Mouse (Mus musculus): Measurements from ENCODE around the gene Lmo7.

Gene Lmo7

GRCm38 (mm10) chr14:101837176-101837575, 107.4 kb downstream of the Lmo7 start:
- DNase-seq (ENCODE audit: low spot score in 2 of 2) = no peak

DNA sequence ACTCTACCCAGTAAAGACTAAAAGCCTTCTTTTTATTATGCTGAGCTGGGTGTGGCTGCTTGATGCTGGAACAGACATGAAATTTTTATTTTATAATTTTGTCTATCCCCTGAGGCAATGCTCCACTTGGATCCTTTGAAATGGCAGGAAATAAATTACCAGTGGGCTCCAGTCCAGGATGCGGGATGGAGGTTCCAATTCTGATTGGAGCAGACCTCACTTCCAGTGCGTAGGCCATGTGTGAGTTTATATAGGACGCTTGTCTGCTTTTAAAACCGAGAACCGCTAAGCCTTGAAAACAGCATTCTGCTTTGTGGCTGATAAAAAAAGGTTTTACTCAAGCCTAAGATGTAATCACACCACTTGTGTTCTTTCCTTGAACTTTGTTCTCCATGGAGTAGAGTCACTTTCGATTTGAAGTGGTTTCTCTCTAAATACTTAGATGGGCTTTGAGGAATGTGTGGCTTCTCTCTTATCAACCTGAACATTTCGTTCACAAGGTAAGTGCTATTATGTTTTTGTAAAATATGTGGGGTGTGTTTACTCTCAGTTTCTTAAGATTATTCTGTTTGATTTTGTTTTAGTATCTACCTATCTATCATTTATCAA, 108.6 kb downstream of the Lmo7 start:
- no peak for DNase-seq (ENCODE audit: low spot score in 2 of 2)

- no peak for DNase-seq (ENCODE audit: low spot score in 2 of 2)
These were observed 110.3 kb downstream of the Lmo7 start for GRCm38 (mm10) chr14:101839771-101840731.

GRCm38 (mm10) chr14:101841271-101841670, 111.5 kb downstream of the Lmo7 start:
- DNase-seq (ENCODE audit: low spot score in 2 of 2) = no peak

DNA sequence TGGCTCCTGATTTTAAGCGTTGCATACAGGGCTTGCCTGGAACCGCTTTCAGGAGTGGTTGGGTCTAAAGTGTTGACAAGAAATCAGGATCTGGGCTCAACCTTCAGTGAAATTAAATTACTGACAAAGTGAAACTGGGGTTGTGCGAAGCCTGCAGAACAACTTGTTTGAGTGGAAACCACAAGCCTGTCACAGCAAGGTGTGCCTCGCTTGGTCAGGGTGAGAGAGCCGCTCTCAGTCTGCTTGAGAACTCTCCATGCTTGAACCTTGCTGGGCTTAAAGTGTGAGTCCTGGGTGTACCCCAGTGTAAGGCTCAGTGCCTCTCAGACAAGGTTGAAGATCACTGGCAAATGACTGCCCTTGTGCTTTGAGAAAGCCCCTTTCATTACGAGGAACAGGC, 112.8 kb downstream of the Lmo7 start:
- DNase-seq (ENCODE audit: low spot score in 2 of 2) = no peak

DNA sequence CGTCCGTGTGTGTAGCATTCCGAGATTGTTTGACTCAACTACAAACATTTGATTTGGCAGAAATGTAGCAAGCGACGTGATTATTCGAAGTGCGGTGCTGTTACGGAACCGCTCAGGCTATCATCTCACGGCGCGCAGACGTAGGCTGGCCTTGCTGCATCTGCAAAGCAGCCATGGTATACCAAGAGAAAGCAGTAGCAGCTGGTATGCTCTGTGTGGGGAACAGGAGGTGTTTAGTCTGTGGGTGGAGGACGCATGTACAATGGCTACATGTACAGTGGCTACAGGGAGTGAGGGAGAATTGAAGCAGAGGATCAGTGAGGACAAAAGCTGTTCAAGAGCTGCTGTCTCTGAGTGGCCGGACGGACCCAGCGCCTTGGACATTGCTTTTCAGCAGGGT, 113.7 kb downstream of the Lmo7 start:
- no peak for DNase-seq (ENCODE audit: low spot score in 2 of 2)

- DNase-seq (ENCODE audit: low spot score in 2 of 2) = no peak
These were observed 114.7 kb downstream of the Lmo7 start for GRCm38 (mm10) chr14:101844467-101844866.

- no peak for DNase-seq (ENCODE audit: low spot score in 2 of 2)
These were observed 116.5 kb downstream of the Lmo7 start for GRCm38 (mm10) chr14:101846097-101846882.

- DNase-seq (ENCODE audit: low spot score in 2 of 2) = no peak
These were observed 117.8 kb downstream of the Lmo7 start for GRCm38 (mm10) chr14:101847520-101847919.

- DNase-seq (ENCODE audit: low spot score in 2 of 2) = no peak
These were observed 122.9 kb downstream of the Lmo7 start for GRCm38 (mm10) chr14:101852584-101853195.

- DNase-seq (ENCODE audit: low spot score in 2 of 2) = no peak
These were observed 123.5 kb downstream of the Lmo7 start for GRCm38 (mm10) chr14:101853207-101853606.

DNA sequence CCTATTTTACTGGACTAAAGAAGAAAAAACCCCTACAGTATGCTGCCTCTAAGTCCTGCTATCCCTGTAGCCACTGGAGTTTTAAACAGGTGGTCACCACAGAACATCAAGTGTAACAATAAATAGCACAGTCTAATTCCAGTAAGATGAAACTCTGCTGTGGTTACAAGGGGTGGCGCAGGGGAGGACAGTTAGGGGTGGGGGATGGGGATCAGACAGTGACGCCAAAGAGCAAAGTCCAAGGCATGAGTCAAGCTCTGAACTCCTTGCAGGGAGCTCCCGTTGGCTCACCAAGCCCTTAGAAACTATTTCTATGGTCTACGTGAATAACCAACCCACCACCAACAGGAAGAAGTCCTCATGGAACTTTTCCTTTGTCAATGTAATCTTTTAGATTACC, 124.0 kb downstream of the Lmo7 start:
- no peak for DNase-seq (ENCODE audit: low spot score in 2 of 2)

GRCm38 (mm10) chr14:101854226-101854625, 124.5 kb downstream of the Lmo7 start:
- DNase-seq (ENCODE audit: low spot score in 2 of 2) = no peak

DNA sequence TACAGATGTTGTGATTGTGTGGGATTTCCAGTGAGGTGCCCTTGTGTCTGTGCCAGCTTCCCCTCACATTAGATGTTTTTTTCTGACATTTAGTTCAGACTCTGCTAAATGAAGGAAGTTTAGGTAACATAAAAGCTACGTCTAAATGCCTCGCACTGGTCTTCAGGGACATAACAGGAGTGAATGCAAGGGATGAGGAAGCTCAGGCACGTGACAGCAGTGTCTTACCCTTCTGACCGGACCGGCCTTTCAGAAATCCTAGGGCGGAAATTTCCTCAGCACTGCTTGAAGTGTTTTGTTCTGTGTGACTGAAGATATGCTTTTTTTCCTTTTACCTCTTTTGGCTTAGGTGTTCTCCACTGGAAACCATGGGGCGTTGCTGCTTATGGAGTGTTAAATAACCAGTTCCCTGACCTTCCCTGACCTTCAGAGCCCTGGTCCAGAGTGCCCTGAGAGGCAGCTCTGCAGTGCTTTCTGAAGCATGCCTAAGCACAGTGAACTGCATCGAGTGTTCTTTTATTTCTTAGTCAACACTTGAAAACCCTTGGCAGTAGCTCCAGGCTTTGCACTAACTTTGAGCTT, 129.6 kb downstream of the Lmo7 start:
- DNase-seq (ENCODE audit: low spot score in 2 of 2) = no peak

- DNase-seq (ENCODE audit: low spot score in 2 of 2) = no peak
These were observed 132.3 kb downstream of the Lmo7 start for GRCm38 (mm10) chr14:101862088-101862487.

- DNase-seq (ENCODE audit: low spot score in 2 of 2) = no peak
These were observed 137.4 kb downstream of the Lmo7 start for GRCm38 (mm10) chr14:101867071-101867733.

DNA sequence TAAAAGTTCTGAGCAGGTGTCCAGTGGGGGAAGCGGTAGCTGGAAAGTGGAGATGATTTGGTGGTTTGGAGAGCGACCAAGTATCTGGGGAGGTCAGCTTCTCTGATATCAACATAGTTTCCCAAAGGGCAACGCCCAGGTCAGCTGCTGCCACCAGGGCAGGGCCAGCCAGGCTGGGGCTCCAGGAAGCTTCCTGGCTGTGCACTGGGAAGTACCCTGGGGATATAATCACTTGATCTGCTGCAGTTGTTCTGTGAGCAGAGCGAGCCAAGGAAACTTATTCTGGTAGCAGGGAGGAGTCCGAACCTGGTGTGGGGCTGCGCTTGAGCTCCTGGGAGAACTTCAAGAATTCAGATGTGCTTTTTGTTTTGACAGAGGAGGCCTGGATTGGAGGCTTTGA, 139.4 kb downstream of the Lmo7 start:
- DNase-seq (ENCODE audit: low spot score in 2 of 2) = no peak

DNA sequence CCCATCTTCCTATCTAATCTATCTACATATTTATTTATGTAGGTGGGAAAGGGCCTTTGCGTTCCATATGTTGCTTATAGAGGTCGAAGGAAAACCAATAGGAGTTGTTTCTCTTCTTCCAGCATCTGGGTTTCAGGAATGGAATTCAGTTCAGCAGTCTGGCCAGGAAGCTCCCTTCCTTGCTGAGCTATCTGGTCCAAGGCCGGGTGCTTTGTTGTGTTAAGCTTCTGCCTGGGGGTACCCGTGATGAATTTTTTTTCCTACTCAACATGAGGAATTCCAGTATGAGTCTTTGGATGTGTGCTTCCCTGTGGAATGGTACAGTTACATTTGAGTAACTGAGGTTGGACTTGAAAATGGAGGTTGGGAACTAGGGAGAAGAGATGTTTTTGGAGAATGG, 139.9 kb downstream of the Lmo7 start:
- no peak for DNase-seq (ENCODE audit: low spot score in 2 of 2)

DNA sequence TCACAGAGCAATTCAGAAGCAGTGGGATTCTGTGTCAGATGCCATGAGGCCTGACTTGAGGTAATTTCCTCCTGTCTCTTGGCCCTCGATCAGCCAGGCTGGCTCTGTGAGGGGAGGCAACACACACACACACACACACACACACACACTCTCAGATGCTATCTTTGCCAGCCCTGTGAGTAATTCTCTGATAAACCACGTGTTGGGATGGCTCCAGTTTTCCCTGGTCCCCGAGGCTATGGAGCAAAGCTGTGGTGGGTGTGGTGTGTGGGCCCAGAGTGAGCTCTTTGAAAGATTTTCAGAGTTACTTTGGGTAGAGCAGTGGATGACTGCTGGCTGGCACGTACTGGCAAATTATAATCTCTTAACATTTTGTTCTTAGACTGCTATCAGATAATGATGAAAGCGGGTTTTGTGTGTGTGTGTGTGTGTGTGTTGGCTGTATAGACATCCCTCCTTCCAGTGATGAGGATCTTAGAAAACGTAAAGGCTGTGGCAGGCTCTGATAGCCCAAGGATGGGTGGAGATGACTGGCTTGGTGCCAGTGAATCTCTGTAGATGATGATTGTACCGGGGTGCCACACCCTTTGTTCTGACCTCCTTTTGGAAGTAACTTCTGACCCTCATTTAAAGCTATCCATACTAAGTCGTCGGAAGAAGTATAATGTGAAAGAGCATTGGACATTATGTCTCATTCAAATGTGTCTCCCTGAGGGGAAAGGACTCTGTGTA, 140.6 kb downstream of the Lmo7 start:
- DNase-seq (ENCODE audit: low spot score in 2 of 2) = no peak

DNA sequence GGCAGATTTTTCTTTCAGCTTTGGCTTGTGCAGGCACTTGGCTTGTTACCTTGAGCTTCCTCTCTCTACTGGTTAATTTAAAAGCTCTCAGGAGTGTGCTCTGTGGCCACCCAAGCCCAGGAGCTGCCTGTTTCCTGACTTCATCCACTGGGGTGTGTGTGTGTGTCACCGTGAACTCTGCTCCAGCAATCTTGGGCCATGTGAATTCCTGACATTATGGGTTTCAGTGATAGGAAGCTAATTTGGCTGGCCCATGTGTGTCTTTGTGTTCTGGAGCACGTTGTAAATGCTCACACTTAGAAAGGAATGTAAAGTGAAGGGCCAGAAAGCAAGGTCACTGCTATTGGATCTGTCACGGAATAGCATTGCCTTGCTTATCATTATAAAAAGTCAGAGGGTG, 143.1 kb downstream of the Lmo7 start:
- DNase-seq (ENCODE audit: low spot score in 2 of 2) = no peak

All from spleen, postnatal 10 days (tissue).